Mouse (Mus musculus) 3134 (cell line): Measurements from ENCODE around the gene Snrnp25.
A peak's percentile ranks its signal among the peaks of the same experiment; 100 is the strongest.

Experiments
- DNase-seq: peaks from one replicate; pipeline ENCODE4 v3.0.0-alpha.2; 2011; ENCODE audit warnings: low spot score; ENCODE audit not compliant: insufficient read length; ENCODE audit errors: extremely low read depth

The Snrnp25 gene

DNA sequence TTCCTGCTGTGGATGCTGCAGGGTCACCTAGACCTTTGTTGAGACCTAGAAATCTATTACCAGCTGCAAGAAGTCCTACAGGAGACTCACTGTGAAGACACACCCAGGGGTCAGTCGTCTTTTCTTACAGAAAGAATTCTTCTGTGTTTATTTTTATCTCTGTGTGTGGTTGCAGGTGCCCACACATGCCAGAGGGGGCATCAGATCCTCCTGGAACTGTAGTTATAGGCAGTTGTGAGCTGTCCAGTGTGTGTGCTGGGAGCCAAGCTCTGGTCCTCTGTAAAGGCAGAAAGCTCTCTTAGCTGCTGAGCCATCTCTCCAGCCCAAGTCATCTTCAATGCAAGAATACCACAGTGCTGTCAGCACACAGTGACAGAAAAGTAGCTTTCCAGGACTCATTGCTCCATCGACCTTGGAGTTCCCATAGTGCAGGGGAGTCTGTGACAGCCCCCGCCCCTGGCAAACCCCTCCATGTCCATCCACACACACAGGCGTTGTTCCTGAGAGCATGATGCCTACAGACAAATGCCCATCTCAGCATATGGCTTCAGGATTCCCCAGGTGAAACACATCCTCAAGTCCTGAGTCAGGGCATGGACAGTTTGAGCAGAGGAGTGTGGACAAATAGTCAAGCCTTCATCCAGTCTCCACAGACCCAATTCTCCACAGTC is 18.2 kb downstream of the Snrnp25 start:
- no peak for DNase-seq

DNA sequence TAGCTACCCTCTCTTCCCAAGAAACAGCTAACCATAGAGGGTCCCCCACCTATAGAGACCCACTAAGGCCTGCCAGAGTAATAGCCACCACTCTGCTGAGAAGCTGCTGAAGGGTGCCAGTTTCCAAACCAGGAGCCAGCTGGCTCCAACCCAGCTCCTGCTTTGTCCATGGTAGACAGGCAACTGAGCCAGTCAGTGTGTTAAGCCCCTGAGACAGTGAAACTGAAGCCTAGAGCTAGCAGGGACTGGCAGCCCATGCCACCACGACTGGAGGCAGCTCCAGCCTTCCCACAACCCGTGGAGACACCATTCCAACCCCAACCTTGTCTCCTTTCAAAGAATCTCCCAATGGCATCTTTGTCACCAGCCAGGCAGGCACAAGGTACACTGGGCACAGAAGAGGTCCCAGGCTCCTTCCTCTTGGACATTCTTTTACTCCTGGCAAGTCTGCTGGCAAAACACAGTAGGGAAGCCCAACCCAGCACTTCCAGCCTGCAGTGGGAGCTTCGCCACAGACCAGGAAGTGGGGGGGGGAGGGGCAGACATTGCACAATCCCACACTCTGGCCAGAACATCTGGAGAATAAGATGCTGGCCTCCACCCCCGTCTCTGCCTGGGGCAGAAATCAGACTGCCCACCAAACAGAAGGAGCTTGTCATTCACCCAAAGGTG is 19.4 kb downstream of the Snrnp25 start:
- peak; percentile 82 for DNase-seq

DNA sequence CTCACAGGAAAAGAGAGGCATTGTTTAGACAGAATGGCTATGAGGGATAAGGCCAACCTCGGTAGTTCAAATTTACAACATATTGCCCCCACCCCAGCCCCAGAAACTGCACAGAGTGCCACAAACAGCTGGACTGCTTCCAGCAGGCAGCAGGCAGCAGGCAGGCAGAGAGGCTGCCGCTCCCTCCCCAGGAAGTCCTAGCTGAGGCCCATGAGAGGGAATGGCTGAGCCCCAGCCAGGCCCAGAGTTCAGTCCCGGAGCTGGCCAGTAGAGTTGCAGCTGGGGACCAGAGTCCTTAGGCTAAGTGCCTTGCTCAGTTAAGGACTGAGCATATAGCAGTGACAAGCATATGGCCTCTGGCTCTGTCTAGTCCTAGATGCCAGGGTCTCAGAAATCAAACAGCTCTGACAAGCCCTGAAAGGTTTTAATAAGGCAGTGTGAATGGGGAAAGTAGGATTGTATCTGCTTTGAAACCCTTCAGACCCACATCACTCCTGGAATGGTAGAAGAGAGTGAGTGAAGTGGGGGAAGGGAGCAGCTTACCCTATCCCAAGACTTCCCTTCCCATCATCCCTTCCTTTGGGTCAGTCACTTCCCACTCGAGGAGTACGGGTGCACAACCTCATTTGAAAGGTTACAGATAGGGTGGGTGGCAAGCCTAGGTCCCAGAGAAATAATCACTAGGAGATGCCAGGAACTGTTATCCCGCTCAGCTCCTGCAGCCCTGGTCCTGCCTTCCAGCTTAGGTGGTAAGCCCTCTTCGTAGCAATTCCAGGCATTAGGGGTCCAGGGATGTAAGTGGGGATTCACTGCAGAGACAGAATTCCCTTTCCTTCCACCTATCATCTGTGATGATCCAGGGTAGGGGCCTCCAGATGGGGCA is 20.2 kb downstream of the Snrnp25 start:
- peak; percentile 76 for DNase-seq

DNA sequence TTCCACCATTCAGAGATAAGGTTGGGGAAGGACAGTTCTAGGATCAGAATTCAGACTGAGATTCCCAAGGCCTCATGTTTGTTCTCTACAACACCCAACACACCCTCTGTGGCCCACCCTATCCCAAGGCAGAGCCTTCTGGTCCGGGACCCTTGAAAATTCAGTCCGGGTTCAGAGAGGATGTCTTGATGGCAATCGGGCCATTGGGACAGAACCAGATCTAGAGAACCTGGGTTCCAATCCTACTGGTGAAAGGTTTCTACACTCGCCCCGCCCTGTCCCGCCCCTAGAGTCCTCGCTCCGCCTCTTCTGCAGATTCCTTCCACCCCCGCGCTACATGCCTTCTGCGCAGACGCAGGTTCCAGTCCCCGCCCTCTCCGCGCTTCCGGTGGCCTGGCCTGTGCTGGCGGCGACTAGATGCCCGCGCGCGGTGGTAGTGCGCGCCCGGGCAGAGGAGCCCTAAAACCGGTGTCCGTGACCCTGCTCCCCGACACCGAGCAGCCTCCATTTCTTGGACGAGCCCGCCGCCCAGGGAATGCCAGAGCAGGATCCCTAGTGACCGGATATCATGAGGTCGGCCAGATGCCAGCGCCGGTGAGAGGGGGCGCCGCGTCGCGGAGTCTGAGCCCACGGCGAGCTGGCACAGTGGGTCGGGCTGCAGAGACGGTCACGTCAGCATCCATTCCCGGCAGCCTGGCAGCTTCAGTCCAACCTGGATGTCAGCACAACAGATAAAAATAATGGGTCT is 21.1 kb downstream of the Snrnp25 start, which contains the start of gene Mpg:
Gene Mpg (plus strand): TSS at position 382 of the 748 bp plus-strand sequence.
- peak; percentile 89 for DNase-seq

DNA sequence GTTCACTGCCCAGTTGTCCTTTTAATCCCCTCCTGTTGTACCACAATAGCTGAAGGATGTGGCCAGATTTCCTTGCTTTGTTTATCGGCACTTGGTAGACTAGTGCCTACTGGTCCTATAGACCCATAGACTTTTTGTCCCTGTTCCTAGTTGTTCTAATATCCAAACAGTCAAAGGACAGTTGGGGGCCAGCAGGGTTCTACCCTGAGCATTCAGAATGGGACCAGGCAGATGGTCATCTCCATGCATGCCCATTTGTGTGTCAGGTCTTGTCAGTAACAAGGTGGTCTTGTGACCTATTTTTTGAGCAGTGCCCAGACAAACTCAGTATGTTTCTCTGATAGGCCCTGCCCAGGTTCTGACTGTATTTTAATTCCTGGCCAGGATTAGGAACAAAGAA is 21.8 kb downstream of the Snrnp25 start:
- no peak for DNase-seq

DNA sequence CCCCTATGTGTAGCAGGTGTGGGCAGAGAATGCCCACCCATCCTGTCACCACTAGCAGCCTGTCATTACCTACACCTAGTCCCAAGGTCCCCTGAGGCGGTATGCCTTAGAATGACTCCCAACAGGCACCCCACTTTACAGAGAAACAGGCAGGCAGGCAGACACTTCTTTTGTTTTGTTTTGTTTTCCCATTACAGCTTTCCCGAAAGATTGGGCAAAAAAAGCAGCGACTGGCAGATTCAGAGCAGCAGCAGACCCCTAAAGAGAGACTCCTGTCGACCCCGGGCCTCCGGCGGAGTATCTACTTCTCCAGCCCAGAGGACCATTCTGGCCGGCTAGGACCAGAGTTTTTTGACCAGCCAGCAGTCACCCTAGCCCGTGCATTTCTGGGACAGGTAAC is 22.3 kb downstream of the Snrnp25 start:
- DNase-seq: no peak

DNA sequence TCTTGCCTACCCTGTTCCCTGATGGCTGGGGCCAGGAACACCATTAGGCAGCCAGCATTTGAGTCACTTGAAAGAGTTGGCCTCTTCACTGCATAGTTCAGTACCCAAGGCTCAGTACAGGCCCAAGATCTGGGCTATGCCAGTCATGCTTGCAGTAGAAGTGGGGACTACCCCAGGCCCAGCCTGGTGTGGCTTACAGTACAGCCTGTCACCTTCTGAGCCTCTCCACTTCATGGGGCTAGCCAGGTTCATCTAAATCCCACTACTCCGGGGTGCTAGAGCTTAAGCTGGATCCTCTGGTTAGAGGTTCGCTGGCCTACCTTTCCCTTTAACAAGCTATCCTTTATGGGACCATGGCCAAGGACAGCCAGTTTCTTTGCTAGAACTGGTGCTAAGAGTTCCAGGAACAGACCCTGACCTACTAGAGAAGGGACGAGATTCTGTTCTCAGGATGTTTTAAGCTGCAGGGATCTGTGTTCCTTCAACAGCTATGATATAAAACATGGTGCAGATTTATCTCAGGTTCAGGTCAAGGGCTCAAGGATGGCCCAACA is 23.2 kb downstream of the Snrnp25 start:
- DNase-seq: no peak

DNA sequence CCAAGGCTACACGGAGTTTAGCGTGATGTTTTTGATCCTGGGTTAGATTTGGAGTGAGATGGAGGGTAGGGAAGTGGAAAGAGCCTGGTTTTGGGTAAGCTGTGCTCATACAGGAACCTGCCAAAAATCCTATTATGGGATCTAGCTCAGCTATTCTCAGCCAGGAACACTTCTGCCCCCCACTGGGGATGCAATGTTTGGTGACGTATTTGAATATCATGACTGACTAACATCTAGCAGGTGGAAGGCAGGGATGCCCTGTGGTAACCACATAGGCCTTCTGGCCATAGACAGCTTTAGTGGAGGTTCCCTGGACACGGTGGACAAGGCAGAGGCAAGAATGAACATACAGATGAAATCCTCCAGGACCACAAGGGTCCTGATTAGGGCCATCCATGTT is 25.0 kb downstream of the Snrnp25 start:
- DNase-seq: no peak

DNA sequence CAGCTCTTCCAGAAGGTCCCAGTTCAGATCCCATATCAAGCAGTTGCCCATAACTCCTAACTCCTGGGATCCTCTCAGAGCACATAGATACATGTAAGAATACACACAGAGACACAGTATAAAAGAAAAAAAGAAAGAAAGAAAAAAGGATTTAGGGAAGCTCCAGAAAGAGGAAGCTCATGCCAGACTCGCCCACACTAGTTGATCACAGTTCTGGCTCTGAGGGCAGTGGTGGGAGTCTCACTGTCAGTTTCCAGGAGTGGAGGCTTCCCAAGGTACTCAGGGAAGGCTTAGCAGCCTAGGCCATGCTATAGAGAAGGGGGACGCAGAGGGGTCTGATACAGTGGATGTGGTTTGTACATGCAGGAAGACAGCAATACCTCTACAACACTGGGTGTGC is 25.9 kb downstream of the Snrnp25 start:
- DNase-seq: no peak

DNA sequence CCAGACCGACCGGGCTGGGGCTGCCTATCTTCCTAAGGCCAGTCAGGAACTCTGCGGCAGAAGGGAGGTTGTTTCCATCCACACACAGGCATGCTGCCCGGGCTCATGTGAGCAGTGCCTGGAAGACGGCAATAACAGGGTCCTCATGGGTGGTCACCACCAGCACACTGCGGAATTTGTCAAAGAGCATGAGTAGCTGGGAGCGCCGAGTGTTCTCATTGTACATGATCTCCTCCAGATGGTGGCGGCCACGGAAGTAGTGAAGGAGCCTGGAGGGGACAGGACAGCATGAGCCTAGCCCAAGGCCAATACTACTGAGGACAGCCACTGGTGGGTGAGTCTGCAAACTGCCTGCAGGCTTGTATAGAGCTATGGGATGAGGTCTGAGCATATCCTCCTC is 27.6 kb downstream of the Snrnp25 start:
- DNase-seq: no peak

DNA sequence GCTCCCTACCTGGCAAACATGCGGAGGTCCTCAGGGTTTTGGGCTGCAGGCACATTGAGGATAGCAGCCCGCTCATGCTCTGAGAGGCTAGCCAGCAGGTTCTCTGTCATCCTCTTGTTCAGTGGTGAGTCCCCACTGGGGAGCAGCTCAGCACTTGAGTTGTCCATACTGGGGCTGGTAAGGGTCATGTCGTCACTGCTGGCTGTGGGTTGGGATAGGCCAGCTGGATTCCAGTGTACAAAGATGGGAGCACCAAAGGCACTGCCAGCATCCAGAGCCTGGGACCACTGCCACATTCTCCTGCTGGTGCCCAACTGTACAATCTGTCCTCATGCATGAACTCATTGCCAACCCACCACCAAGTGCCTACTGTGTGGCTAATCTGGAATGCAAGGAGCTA is 28.7 kb downstream of the Snrnp25 start:
- no peak for DNase-seq

DNA sequence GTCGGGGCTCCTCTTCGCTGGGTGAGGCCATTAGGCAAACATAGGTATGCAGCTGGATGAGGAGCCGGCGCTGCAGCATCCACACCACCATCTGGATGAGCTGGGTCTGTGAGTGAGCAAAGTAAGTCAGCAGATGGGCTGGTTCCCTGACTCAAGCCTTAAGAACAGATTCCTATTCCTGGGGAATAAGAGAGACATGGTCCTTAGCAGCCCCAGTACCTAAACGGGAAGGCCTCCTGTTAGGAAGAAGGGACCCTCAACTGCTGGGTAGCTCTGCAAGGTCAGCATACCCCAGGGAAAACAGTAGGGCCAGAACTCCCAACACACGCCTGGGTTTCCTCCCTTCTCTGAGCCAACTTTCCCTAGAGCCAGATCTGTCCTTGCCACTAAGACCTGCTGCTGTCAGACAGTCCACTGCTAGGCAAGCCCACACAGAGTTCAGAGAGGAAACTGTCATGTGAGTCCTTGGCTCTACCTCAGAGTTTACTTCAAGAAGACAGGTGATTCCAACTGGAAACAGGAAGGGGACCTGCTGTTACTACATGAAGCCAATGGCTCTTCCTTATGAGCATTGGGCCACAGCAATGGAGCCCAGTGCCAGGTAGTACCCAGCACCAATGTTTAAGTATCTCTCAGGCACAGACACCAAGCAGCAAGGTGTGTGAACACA is 29.7 kb downstream of the Snrnp25 start:
- no peak for DNase-seq

DNA sequence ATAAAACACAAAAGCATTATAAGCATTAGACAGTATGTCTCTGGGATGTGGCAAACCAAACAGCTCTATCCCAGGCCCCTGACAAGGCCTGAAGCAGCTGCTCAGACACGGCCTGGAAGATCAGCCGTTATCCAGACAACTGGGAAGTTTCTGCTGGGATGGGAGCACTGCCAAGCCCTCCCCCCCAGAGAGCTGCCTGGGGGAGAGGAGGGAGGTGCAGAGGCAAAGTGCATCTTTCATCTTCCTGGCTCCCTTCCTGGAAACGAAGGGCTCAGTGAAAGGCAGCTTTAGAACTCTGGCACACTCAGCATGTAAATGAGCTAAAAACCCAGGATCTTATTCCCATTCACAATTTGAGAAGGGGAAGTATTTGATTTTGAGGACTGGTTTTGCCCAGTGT is 30.4 kb downstream of the Snrnp25 start:
- no peak for DNase-seq

DNA sequence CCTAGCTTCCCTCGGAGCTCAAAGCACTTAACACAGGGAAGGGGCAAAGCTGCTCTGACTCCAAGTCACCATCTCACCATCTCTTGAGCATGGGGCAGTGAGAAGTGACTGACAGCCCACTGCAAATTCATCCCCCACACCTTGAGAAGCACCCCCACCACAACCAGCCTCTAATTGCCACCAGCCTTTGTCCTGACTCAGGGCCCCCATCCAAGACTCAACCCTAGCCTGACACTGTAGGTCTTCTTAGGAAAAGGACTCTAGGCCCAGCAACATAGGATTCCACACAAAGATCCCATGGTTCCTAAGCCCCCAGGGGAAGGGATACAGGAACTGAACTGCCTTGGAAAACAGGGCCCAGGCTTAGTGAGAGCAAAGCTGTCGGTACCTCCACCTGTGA is 30.9 kb downstream of the Snrnp25 start:
- DNase-seq: no peak

DNA sequence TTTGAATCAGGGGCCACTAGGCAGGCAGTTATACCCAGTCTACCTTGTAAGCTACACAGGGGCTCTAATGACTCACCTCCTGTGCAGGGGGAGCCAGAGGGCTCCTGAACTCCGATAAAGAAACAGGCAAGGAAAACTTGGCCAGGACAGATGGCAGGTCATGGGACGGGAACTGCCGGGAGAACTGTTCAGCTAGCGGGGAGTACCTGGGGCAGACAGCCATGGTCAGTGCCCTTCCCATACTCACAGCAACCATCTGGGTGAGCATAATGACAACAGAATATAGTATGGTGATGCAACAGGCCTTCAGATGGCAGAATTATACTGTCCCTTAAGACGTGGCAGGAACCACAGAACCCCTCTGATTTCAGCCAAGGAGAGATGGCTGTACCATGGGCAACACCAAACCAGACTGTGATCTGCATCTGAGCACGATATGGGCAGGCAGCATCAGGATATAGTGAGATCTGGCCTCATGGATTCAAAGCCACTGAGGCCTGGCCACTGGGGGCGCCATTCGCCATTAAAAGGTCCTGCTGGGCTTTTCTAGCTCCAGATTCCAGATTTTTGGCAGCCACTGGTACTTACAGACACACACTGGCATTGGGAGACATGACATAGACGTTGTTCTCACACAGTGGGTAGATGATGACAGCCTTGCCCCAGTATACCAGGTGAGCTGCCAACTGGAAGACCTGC is 31.6 kb downstream of the Snrnp25 start:
- no peak for DNase-seq

DNA sequence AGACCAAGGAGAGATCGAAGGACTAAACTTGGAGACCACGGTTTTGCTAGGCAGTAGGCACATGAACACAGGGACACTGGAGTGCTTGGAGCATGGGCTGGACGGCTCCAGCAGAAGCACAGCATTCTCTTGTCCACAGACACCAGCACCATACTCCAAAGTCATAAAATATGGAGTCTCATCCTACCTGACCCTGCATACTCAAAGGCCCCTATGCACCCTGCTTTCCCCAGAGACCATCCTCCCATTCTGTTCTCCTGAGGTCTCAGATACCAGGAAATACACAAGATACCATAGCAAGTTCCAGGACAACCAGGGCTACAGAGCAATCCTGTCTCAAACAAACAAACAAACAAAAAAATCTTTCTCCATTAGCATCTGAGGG is 32.2 kb downstream of the Snrnp25 start:
- DNase-seq: no peak

DNA sequence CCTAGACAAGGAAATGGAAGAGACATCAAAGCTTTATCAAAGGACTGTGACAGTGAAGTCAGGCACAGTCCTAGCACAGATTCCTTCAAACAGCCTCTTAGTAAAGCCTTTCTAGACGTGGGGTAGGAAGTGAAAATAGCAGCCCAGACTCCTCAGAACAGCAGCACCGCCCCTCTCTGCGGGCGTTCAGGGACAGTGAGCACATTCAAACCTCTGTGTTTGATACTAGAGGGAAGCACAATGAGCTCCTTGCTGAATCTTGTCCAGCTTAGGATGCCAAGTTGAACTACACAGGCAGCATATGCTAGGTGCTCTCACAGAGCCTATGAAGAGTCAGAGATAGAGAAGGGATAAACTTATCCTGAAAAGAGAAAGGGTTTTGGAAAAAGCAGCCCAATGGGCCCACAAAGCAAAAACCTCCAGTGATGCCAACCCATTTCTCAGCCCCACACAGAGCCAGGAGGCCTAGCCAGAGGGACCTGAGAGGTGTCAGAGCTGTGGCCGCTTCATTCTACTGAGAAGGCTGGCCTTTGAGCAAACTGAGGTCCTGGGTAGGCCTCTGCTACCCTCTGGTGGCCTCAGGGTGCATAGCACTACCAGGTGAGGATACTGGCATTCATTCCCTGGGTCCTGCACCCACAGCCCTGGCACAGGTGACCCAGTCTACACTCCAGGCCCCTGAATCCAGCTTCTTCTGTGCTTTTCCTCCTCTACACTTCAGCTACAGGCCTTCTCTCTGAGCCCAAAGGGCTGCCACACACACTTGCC is 33.1 kb downstream of the Snrnp25 start:
- DNase-seq: no peak

DNA sequence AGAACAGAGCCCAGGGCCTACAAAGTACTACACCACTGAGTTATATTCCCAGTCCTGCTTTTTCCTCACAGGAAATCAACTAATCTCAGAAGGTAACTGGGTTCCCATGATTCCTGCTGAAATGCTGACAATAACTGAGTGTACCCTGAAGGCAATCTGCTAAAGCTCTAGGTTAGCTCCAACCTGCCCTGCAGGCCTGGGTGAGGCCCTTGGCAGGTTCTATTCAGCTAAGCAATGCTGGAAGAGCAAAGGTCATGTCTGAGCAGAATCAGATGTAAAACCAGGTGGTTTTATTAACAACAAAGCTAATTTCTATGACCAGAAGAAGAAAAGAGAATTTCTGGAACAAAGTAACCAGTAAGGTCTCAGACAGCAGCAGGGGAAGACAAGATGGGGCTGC is 36.2 kb downstream of the Snrnp25 start:
- no peak for DNase-seq

DNA sequence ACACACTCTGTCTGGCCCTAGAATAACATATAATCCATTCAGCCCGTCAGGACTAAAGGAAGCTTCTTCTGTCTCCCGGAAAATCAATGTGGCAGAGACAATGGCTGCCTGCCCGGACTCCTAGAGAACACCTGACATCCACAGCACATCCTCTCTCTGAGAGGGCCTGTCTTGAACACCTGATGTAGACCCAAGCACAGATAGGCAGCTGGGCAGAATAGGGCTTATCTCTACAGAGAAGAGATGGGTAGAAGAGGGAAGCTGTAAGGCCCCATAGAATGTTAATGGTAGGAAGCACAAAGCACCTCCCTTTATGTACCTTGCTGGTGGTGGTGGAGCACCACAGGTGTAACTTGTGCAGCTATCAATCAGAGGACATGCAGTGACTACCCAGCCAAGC is 37.0 kb downstream of the Snrnp25 start:
- no peak for DNase-seq
